Mouse (Mus musculus) regulatory T cell (primary cell): ENCODE results near the gene Fam129b.

Experiments used
- in situ Hi-C: fragments of 300-600 bp; cut with MboI, MseI; formaldehyde crosslinking; loops from one replicate; pipeline ENCODE4 v1.15.1; 2025; ENCODE audit warnings: high pct_unique_total_duplicates

The Fam129b gene

GRCm38 (mm10) chr2:32891278-32891677, 15.4 kb downstream of the Fam129b start:
- in situ Hi-C loops, result no loop called here

- in situ Hi-C loops, result no loop called here
Observed at GRCm38 (mm10) chr2:32892490-32892889, 16.6 kb downstream of the Fam129b start.

- in situ Hi-C loops, result no loop called here
Observed at GRCm38 (mm10) chr2:32894097-32894496, 18.2 kb downstream of the Fam129b start.

- in situ Hi-C loops, result no loop called here
Observed at GRCm38 (mm10) chr2:32895606-32896106, 19.7 kb downstream of the Fam129b start.

- in situ Hi-C loops, result no loop called here
Observed at GRCm38 (mm10) chr2:32896507-32897147, 20.7 kb downstream of the Fam129b start.

GRCm38 (mm10) chr2:32898983-32899382, 23.1 kb downstream of the Fam129b start:
- in situ Hi-C loops, result no loop called here

- in situ Hi-C loops, result no loop called here
Observed at GRCm38 (mm10) chr2:32902126-32902525, 26.2 kb downstream of the Fam129b start.

- in situ Hi-C loops, result no loop called here
Observed at GRCm38 (mm10) chr2:32903470-32903869, 27.6 kb downstream of the Fam129b start.

- in situ Hi-C loops, result no loop called here
Observed at GRCm38 (mm10) chr2:32904637-32905036, 28.7 kb downstream of the Fam129b start.

- in situ Hi-C loops, result no loop called here
Observed at GRCm38 (mm10) chr2:32905297-32905696, 29.4 kb downstream of the Fam129b start.

- in situ Hi-C loops, result no loop called here
Observed at GRCm38 (mm10) chr2:32907442-32907841, 31.5 kb downstream of the Fam129b start.

GRCm38 (mm10) chr2:32908272-32908671, 32.4 kb downstream of the Fam129b start:
- in situ Hi-C loops, result no loop called here

- in situ Hi-C loops, result no loop called here
Observed at GRCm38 (mm10) chr2:32908796-32909195, 32.9 kb downstream of the Fam129b start.

GRCm38 (mm10) chr2:32911639-32912182, 35.8 kb downstream of the Fam129b start:
- in situ Hi-C loops, result no loop called here

GRCm38 (mm10) chr2:32912210-32912804, 36.4 kb downstream of the Fam129b start:
- in situ Hi-C loops, result no loop called here

GRCm38 (mm10) chr2:32914362-32914761, 38.4 kb downstream of the Fam129b start:
- in situ Hi-C loops, result no loop called here

- in situ Hi-C loops, result no loop called here
Observed at GRCm38 (mm10) chr2:32914896-32915295, 39.0 kb downstream of the Fam129b start.

GRCm38 (mm10) chr2:32917526-32917925, 41.6 kb downstream of the Fam129b start:
- in situ Hi-C loops, result no loop called here

GRCm38 (mm10) chr2:32918391-32918790, 42.5 kb downstream of the Fam129b start:
- in situ Hi-C loops, result no loop called here

GRCm38 (mm10) chr2:32921235-32921634, 45.3 kb downstream of the Fam129b start:
- in situ Hi-C loops, result no loop called here

- in situ Hi-C loops, result no loop called here
Observed at GRCm38 (mm10) chr2:32921801-32922380, 46.0 kb downstream of the Fam129b start.

GRCm38 (mm10) chr2:32922564-32922963, 46.6 kb downstream of the Fam129b start:
- in situ Hi-C loops, result no loop called here
